8 mouse cellular contexts compared by ENCODE assay signal in genomic region chr14:54375916-54376315, GRCm38 (mm10). TPM values are rescaled to one million over a fixed set of nuclear protein-coding genes. Genes with fewer than 3 reads are reported as not detected.
A peak's percentile ranks its signal among the peaks of the same experiment; 100 is the strongest.
DNase-seq lines count a peak whose midpoint lies in the region; ATAC-seq and TF ChIP-seq lines count a peak whose summit lies in the region.
"Had no signal": no experiment of that assay in that cellular context is flagged by ENCODE, and none has a peak within 500 bp of the region (broad histone marks: within the 10 kb centered on the region; RNA-seq: fewer than 3 reads in every experiment).

No protein-coding gene starts in this region.

- H3K9ac ChIP-seq in MEL (ENCODE audit: control insufficient read depth, low read depth, low read length, poor library complexity, severe bottlenecking), result no peak overlapping the region
- H3K9ac ChIP-seq in neural tube, embryonic 15.5 days (replicated peaks), result no peak overlapping the region
- H3K9ac ChIP-seq: liver, embryonic 15.5 days had no signal

- peak; percentile 25 to 57 (median 44); a peak in 5 of 6 replicates for TF ChIP-seq CTCF in MEL (IDR thresholded peaks at IDR 0.05 in 2 of 3, conservative IDR thresholded peaks at IDR 0.05 in 1 of 3; ENCODE audit: control insufficient read depth in 1 of 3, insufficient read depth in 1 of 3, low read depth in 2 of 3, low read length in 3 of 3, poor library complexity in 1 of 3, severe bottlenecking in 1 of 3)

- no peaks in the 10 kb centered on the region for H3K79me2 ChIP-seq in MEL (ENCODE audit: control insufficient read depth, insufficient read depth, low read length, poor library complexity)

- TF ChIP-seq EP300 in MEL (IDR thresholded peaks at IDR 0.05; ENCODE audit: low read depth in 1 of 2, low read length in 2 of 2), result no peak

- no peaks in the 10 kb centered on the region for H3K27me3 ChIP-seq in MEL (ENCODE audit: control insufficient read depth in 1 of 2, insufficient read depth in 2 of 2, low read length in 2 of 2)
- no peaks in the 10 kb centered on the region for H3K27me3 ChIP-seq in neural tube, embryonic 15.5 days (replicated peaks)
- H3K27me3 ChIP-seq: liver, embryonic 15.5 days had no signal

- no peaks in the 10 kb centered on the region for H3K9me3 ChIP-seq in MEL (replicated peaks; ENCODE audit: insufficient read depth, low read length)
- H3K9me3 ChIP-seq in neural tube, embryonic 15.5 days (replicated peaks), result no peaks in the 10 kb centered on the region
- H3K9me3 ChIP-seq: liver, embryonic 15.5 days had no signal

- peak; percentile 22 for DNase-seq in layer of hippocampus, adult 9-11 months
- DNase-seq in layer of hippocampus, adult 8-10 months (ENCODE audit: low spot score in 2 of 2), result no peak
- peak; percentile 59 for DNase-seq in MEL (ENCODE audit: low read depth, low spot score)
- DNase-seq in embryo, embryonic 11 days, result peak; percentile 34
- peak; percentile 48 for DNase-seq in lung, postnatal 14 days
- DNase-seq in adrenal gland, adult 8-10 months, result no peak

- peak; percentile 24 for TF ChIP-seq RAD21 in MEL (IDR thresholded peaks at IDR 0.05; ENCODE audit: low read depth, low read length)

- no peak for TF ChIP-seq POLR2A in MEL (IDR thresholded peaks at IDR 0.05; ENCODE audit: control insufficient read depth in 1 of 2, insufficient read depth in 1 of 2, low read depth in 1 of 2, low read length in 2 of 2, poor library complexity in 1 of 2)

- H3K27ac ChIP-seq in MEL (ENCODE audit: control insufficient read depth, low read depth, low read length), result no peak overlapping the region
- no peak overlapping the region for H3K27ac ChIP-seq in neural tube, embryonic 15.5 days (replicated peaks)
- H3K27ac ChIP-seq: liver, embryonic 15.5 days had no signal

- no peak for ATAC-seq in neural tube, embryonic 15.5 days (ENCODE audit: low FRiP score)

- WGBS in neural tube, embryonic 15.5 days, result 76% methylated on average over 3 of the region's 3 CpGs

- no peak overlapping the region for H3K4me3 ChIP-seq in MEL (ENCODE audit: control insufficient read depth in 1 of 2, insufficient read depth in 1 of 2, low read depth in 2 of 2, low read length in 2 of 2)
- H3K4me3 ChIP-seq in neural tube, embryonic 15.5 days (replicated peaks), result no peak overlapping the region
- H3K4me3 ChIP-seq: liver, embryonic 15.5 days had no signal

- peaks cover 0 to 3% of the 10 kb centered on the region in 2 experiments; a peak in 2 of 4 replicates for H3K36me3 ChIP-seq in MEL (ENCODE audit: control insufficient read depth in 1 of 2, insufficient read depth in 2 of 2, low read length in 2 of 2)
- H3K36me3 ChIP-seq in neural tube, embryonic 15.5 days, result peaks cover 7% of the 10 kb centered on the region; the same call in 1 of the 2 replicates

- H3K4me2 ChIP-seq in neural tube, embryonic 15.5 days, result no peak overlapping the region
- H3K4me2 ChIP-seq: liver, embryonic 15.5 days had no signal

- no peaks in the 10 kb centered on the region for H3K4me1 ChIP-seq in MEL (ENCODE audit: control insufficient read depth in 1 of 2, insufficient read depth in 2 of 2, low read length in 2 of 2)
- no peaks in the 10 kb centered on the region for H3K4me1 ChIP-seq in neural tube, embryonic 15.5 days

TF ChIP-seq in MEL, 35 proteins besides CTCF, POLR2A, EP300 and RAD21:
- TF ChIP-seq MAFK (IDR thresholded peaks at IDR 0.05; ENCODE audit: borderline replicate concordance, low read depth, low read length) (no peak), BHLHE40 (IDR thresholded peaks at IDR 0.05; ENCODE audit: borderline replicate concordance, low read depth, low read length) (no peak), SMC3 (IDR thresholded peaks at IDR 0.05; ENCODE audit: low read depth, low read length) (peak; percentile 57)
TF ChIP-seq in MEL: peak in this region for 1.

RNA-seq across cellular contexts. Expression of gene Oxa1l, which starts 15.3 kb away (rescaled TPM):
- 10 to 100 TPM; 50.0 to 56.6 (median 53.4) TPM for total RNA-seq in layer of hippocampus, adult 8-10 months (2022)
- total RNA-seq in MEL (2012; rRNA removed), result 43.3 TPM in 2 replicates
- 100 to 1,000 TPM in 1 of 2 experiments, not detected in 1; 143 TPM for polyA plus RNA-seq in MEL (2012; ENCODE audit: insufficient read depth in 1 of 2, insufficient read length in 2 of 2, low read depth in 1 of 2, low replicate concordance in 2 of 2, missing spikeins in 1 of 2)
- total RNA-seq in adrenal gland, adult 8-10 months (2022), result 100 to 1,000 TPM in 1 of 4 experiments, 10 to 100 TPM in 3; 88.8 to 106 (median 90.6) TPM
- 59.6 and 61.3 TPM in 2 replicates for polyA plus RNA-seq in neural tube, embryonic 15.5 days (2015; fragmentation: Nextera tagmentation; extraction: Ambion mirVana)

RNA-seq across cellular contexts. Expression of gene Slc7a7, which starts 41.7 kb away (rescaled TPM):
- total RNA-seq in layer of hippocampus, adult 8-10 months (2022), result 1 to 10 TPM; 2.0 to 6.5 (median 3.3) TPM
- total RNA-seq in MEL (2012; rRNA removed), result 20.1 and 42.4 TPM in 2 replicates
- polyA plus RNA-seq in MEL (2012; ENCODE audit: insufficient read depth in 1 of 2, insufficient read length in 2 of 2, low read depth in 1 of 2, low replicate concordance in 2 of 2, missing spikeins in 1 of 2), result 10 to 100 TPM in 1 of 2 experiments, not detected in 1; 65.6 TPM
- total RNA-seq in adrenal gland, adult 8-10 months (2022), result 1 to 10 TPM; 4.6 to 8.5 (median 6.4) TPM
- polyA plus RNA-seq in neural tube, embryonic 15.5 days (2015; fragmentation: Nextera tagmentation; extraction: Ambion mirVana), result 6.2 and 7.9 TPM in 2 replicates

RNA-seq across cellular contexts. Expression of gene Mrpl52, which starts 50.8 kb away (rescaled TPM):
- 100 to 1,000 TPM in 2 of 4 experiments, 10 to 100 TPM in 2; 88.3 to 116 (median 96.6) TPM for total RNA-seq in layer of hippocampus, adult 8-10 months (2022)
- total RNA-seq in MEL (2012; rRNA removed), result 473 and 532 TPM in 2 replicates
- 100 to 1,000 TPM in 1 of 2 experiments, not detected in 1; 469 TPM for polyA plus RNA-seq in MEL (2012; ENCODE audit: insufficient read depth in 1 of 2, insufficient read length in 2 of 2, low read depth in 1 of 2, low replicate concordance in 2 of 2, missing spikeins in 1 of 2)
- 100 to 1,000 TPM; 179 to 219 (median 209) TPM for total RNA-seq in adrenal gland, adult 8-10 months (2022)
- 236 and 303 TPM in 2 replicates for polyA plus RNA-seq in neural tube, embryonic 15.5 days (2015; fragmentation: Nextera tagmentation; extraction: Ambion mirVana)

RNA-seq across cellular contexts. Expression of gene Mmp14, which starts 55.5 kb away (rescaled TPM):
- 10 to 100 TPM; 10.3 to 16.0 (median 13.4) TPM for total RNA-seq in layer of hippocampus, adult 8-10 months (2022)
- total RNA-seq in MEL (2012; rRNA removed), result 19.4 and 20.1 TPM in 2 replicates
- polyA plus RNA-seq in MEL (2012; ENCODE audit: insufficient read depth in 1 of 2, insufficient read length in 2 of 2, low read depth in 1 of 2, low replicate concordance in 2 of 2, missing spikeins in 1 of 2), result 10 to 100 TPM in 1 of 2 experiments, not detected in 1; 29.9 TPM
- 10 to 100 TPM; 34.8 to 49.0 (median 44.5) TPM for total RNA-seq in adrenal gland, adult 8-10 months (2022)
- polyA plus RNA-seq in neural tube, embryonic 15.5 days (2015; fragmentation: Nextera tagmentation; extraction: Ambion mirVana), result 40.7 and 60.5 TPM in 2 replicates

Comparison
In these comparisons a context has a peak if more than half of its experiments do, and no peak if none do; other contexts are left out.
1. DNase-seq: peak in layer of hippocampus, adult 9-11 months (single experiment), MEL (single experiment), embryo, embryonic 11 days (single experiment) and lung, postnatal 14 days (single experiment); none in layer of hippocampus, adult 8-10 months (0 of 2) and adrenal gland, adult 8-10 months (single experiment).